Mouse (Mus musculus): ENCODE results near the gene Tcfl5.

GRCm38 (mm10) chr2:180676706-180677105 lies 34.2 kb upstream of the Tcfl5 start:
- TF ChIP-seq CTCF (IDR thresholded peaks at IDR 0.05; ENCODE audit: insufficient read depth, low read depth, low read length) (no peak), POLR2A (IDR thresholded peaks at IDR 0.05; ENCODE audit: insufficient read depth, low read depth, low read length) (no peak)

Data from olfactory bulb, adult 2 months (tissue).